Mouse (Mus musculus) heart, postnatal 0 days (tissue): ENCODE measurements around the gene Agap1.

ENCODE experiments used
- CTCF ChIP-seq: IDR thresholded peaks from 2 replicates; pipeline ENCODE4 v1.5.1; 2016; ENCODE audit warnings: antibody characterized with exemption, control low read depth, low read depth
- EP300 ChIP-seq: IDR thresholded peaks from 2 replicates; pipeline ENCODE4 v1.6.1; 2016; ENCODE audit warnings: antibody characterized with exemption, low read depth

GRCm38 (mm10) chr1:89550061-89550869, 95.7 kb downstream of the Agap1 start:
- TF ChIP-seq CTCF = no peak
- TF ChIP-seq EP300 = no peak
